Mouse (Mus musculus) bone marrow macrophage, adult 2 months (primary cell): ENCODE results near the gene BC024978.

Experiments used
- CTCF ChIP-seq: IDR thresholded peaks from 2 replicates; pipeline ENCODE4 v1.5.1; 2012; ENCODE audit warnings: low read depth, mild to moderate bottlenecking, low read length, moderate library complexity
- POLR2A ChIP-seq: IDR thresholded peaks from 2 replicates; pipeline ENCODE4 v1.6.1; 2012; ENCODE audit warnings: mild to moderate bottlenecking, low read depth, low read length, borderline replicate concordance

DNA sequence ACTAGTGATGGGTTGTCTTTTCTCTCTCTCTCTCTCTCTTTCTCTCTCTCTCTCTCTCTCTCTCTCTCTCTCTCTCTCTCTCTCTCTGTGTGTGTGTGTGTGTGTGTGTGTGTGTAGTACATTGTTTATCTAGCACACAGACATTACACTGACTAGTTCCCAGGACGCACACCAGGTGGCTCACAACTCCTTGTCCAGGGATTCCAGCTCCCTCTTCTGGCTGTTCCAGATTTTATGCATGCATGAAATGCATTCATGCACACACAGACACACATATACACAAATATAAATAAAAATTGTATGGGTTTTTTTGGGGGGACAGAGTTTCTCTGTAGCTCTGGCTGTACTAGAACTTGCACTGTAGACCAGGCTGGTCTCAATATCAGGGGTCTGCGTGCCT is 41.9 kb downstream of the BC024978 start:
- TF ChIP-seq POLR2A (no peak), CTCF (no peak)
